In genomic region chr11:120850331-120851030, GRCm38 (mm10) we compare ENCODE assay signal across 13 mouse cellular contexts. TPM values are rescaled to one million over a fixed set of nuclear protein-coding genes. Genes with fewer than 3 reads are reported as not detected.
DNase-seq lines count a peak whose midpoint lies in the region; ATAC-seq and TF ChIP-seq lines count a peak whose summit lies in the region.
"Had no signal": no experiment of that assay in that cellular context is flagged by ENCODE, and none has a peak within 500 bp of the region (broad histone marks: within the 10 kb centered on the region; RNA-seq: fewer than 3 reads in every experiment).

No protein-coding gene starts in this region.

- WGBS in kidney, postnatal 0 days: 42% methylated on average over 2 of the region's 2 CpGs
- WGBS in liver, embryonic 15.5 days (ENCODE audit: insufficient replicate concordance): 44% methylated on average over 2 of the region's 2 CpGs
- WGBS in stomach, embryonic 15.5 days: 55% methylated on average over 2 of the region's 2 CpGs

- 0 out of 2 replicates have a peak, but pooled peaks have one; percentile 55 for ATAC-seq in kidney, postnatal 0 days (replicated peaks; ENCODE audit: low FRiP score, low read depth)
- 0 out of 2 replicates have a peak, but pooled peaks have one; percentile 52 for ATAC-seq in liver, embryonic 15.5 days (ENCODE audit: insufficient read depth)
- peak; percentile 64; the same call in 1 of the 2 replicates for ATAC-seq in stomach, embryonic 15.5 days (ENCODE audit: insufficient read depth, low FRiP score, low read depth)
- ATAC-seq: forebrain, embryonic 15.5 days had no signal

- peak; percentile 60 for DNase-seq in kidney, postnatal 0 days (ENCODE audit: low spot score)
- DNase-seq in kidney, adult 9 months: no peak
- no peak for DNase-seq in testis, postnatal 14 days (ENCODE audit: low spot score)
- DNase-seq in ovary, postnatal 10 days (ENCODE audit: low spot score): no peak
- DNase-seq in layer of hippocampus, adult 8-10 months (ENCODE audit: low spot score in 2 of 2): no peak
- DNase-seq: cerebellum, adult 18-20 months; heart, postnatal 4 days; thymus, postnatal 36 days had no signal

- H3K9me3 ChIP-seq in kidney, postnatal 0 days (replicated peaks; ENCODE audit: low read length): no peaks in the 10 kb centered on the region
- H3K9me3 ChIP-seq in liver, embryonic 15.5 days (replicated peaks): no peaks in the 10 kb centered on the region
- H3K9me3 ChIP-seq in stomach, embryonic 15.5 days: no peaks in the 10 kb centered on the region
- H3K9me3 ChIP-seq: forebrain, embryonic 15.5 days had no signal

- no peaks in the 10 kb centered on the region for H3K36me3 ChIP-seq in kidney, postnatal 0 days (ENCODE audit: insufficient read depth, low read length)
- H3K36me3 ChIP-seq in liver, embryonic 15.5 days (replicated peaks): no peaks in the 10 kb centered on the region
- H3K36me3 ChIP-seq in stomach, embryonic 15.5 days: no peaks in the 10 kb centered on the region
- H3K36me3 ChIP-seq: forebrain, embryonic 15.5 days had no signal

- peaks cover 18% of the 10 kb centered on the region for H3K4me1 ChIP-seq in kidney, postnatal 0 days (replicated peaks; ENCODE audit: insufficient read depth, low read length)
- H3K4me1 ChIP-seq in brown adipose tissue, adult 24 weeks (ENCODE audit: control insufficient read depth, insufficient read depth, insufficient read length, low read length): peaks cover 13% of the 10 kb centered on the region
- peaks cover 35% of the 10 kb centered on the region for H3K4me1 ChIP-seq in liver, embryonic 15.5 days (replicated peaks)
- peaks cover 15% of the 10 kb centered on the region; the same call in 1 of the 2 replicates for H3K4me1 ChIP-seq in stomach, embryonic 15.5 days
- H3K4me1 ChIP-seq: forebrain, embryonic 15.5 days had no signal

- peak overlapping the region; percentile 26; the same call in 1 of the 2 replicates for H3K27ac ChIP-seq in kidney, postnatal 0 days
- H3K27ac ChIP-seq in brown adipose tissue, adult 24 weeks (replicated peaks; ENCODE audit: low read depth, low read length): peak overlapping the region; percentile 36
- H3K27ac ChIP-seq in liver, embryonic 15.5 days (replicated peaks): no peak overlapping the region
- H3K27ac ChIP-seq in stomach, embryonic 15.5 days: peak overlapping the region; percentile 67
- H3K27ac ChIP-seq: forebrain, embryonic 15.5 days; liver, embryonic 14.5 days had no signal

- H3K4me2 ChIP-seq in kidney, postnatal 0 days (ENCODE audit: low read length): no peak overlapping the region
- H3K4me2 ChIP-seq in liver, embryonic 15.5 days: no peak overlapping the region
- no peak overlapping the region for H3K4me2 ChIP-seq in stomach, embryonic 15.5 days
- H3K4me2 ChIP-seq: forebrain, embryonic 15.5 days had no signal

- H3K9ac ChIP-seq in kidney, postnatal 0 days (ENCODE audit: low read depth, low read length): no peak overlapping the region
- H3K9ac ChIP-seq in liver, embryonic 15.5 days: no peak overlapping the region
- H3K9ac ChIP-seq in stomach, embryonic 15.5 days: no peak overlapping the region
- H3K9ac ChIP-seq: forebrain, embryonic 15.5 days; liver, embryonic 14.5 days had no signal

- no peaks in the 10 kb centered on the region for H3K27me3 ChIP-seq in kidney, postnatal 0 days (ENCODE audit: insufficient read depth, low read length)
- H3K27me3 ChIP-seq in liver, embryonic 15.5 days: no peaks in the 10 kb centered on the region
- no peaks in the 10 kb centered on the region for H3K27me3 ChIP-seq in stomach, embryonic 15.5 days (replicated peaks)
- H3K27me3 ChIP-seq: forebrain, embryonic 15.5 days had no signal

- TF ChIP-seq CTCF in kidney, postnatal 0 days (IDR thresholded peaks at IDR 0.05; ENCODE audit: low read depth): no peak

- no peak overlapping the region for H3K4me3 ChIP-seq in kidney, postnatal 0 days (replicated peaks; ENCODE audit: low read depth, low read length)
- H3K4me3 ChIP-seq in brown adipose tissue, adult 24 weeks (ENCODE audit: insufficient read depth, low read depth, low read length): no peak overlapping the region
- H3K4me3 ChIP-seq in liver, embryonic 15.5 days (replicated peaks): no peak overlapping the region
- no peak overlapping the region for H3K4me3 ChIP-seq in stomach, embryonic 15.5 days (replicated peaks)
- H3K4me3 ChIP-seq: forebrain, embryonic 15.5 days had no signal

RNA-seq across cellular contexts. Expression of gene Fasn, which starts 26.1 kb away (rescaled TPM):
- polyA plus RNA-seq in kidney, postnatal 0 days (2015; fragmentation: Nextera tagmentation; extraction: Ambion mirVana): 19.8 and 19.9 TPM in 2 replicates
- 5,806 and 7,060 TPM in 2 replicates for polyA plus RNA-seq in brown adipose tissue, adult 24 weeks (2012; ENCODE audit: insufficient read depth, insufficient read length, missing spikeins)
- polyA plus RNA-seq in liver, embryonic 15.5 days (2015; fragmentation: Nextera tagmentation; extraction: Ambion mirVana): 20.1 and 24.9 TPM in 2 replicates
- 45.9 and 46.3 TPM in 2 replicates for polyA plus RNA-seq in stomach, embryonic 15.5 days (2015; fragmentation: Nextera tagmentation; extraction: Ambion mirVana)
- total RNA-seq in layer of hippocampus, adult 8-10 months (2022): 100 to 1,000 TPM; 187 to 227 (median 208) TPM

RNA-seq across cellular contexts. Expression of gene Dus1l, which starts 54.3 kb away (rescaled TPM):
- polyA plus RNA-seq in kidney, postnatal 0 days (2015; fragmentation: Nextera tagmentation; extraction: Ambion mirVana): 66.0 and 73.0 TPM in 2 replicates
- polyA plus RNA-seq in brown adipose tissue, adult 24 weeks (2012; ENCODE audit: insufficient read depth, insufficient read length, missing spikeins): 20.1 and 31.0 TPM in 2 replicates
- 58.3 and 61.3 TPM in 2 replicates for polyA plus RNA-seq in liver, embryonic 15.5 days (2015; fragmentation: Nextera tagmentation; extraction: Ambion mirVana)
- polyA plus RNA-seq in stomach, embryonic 15.5 days (2015; fragmentation: Nextera tagmentation; extraction: Ambion mirVana): 69.2 and 79.0 TPM in 2 replicates
- 10 to 100 TPM; 48.3 to 53.3 (median 49.9) TPM for total RNA-seq in layer of hippocampus, adult 8-10 months (2022)

Comparison
In these comparisons a context has a peak if more than half of its experiments do, and no peak if none do; other contexts are left out.
1. RNA of gene Fasn, which starts 26.1 kb away (polyA plus RNA-seq): 5,806 to 7,060 TPM in brown adipose tissue, adult 24 weeks; 45.9 to 46.3 TPM in stomach, embryonic 15.5 days, 20.1 to 24.9 TPM in liver, embryonic 15.5 days and 19.8 to 19.9 TPM in kidney, postnatal 0 days; every median in the first group is over 100 times any median in the second.
2. Peak in every context shown above with its lines, with median percentiles within 50 percentile points of each other: ATAC-seq.